Mouse (Mus musculus) natural killer cell, adult 2 months (primary cell): ENCODE data around the gene 4930453N24Rik.

ENCODE experiments used
- DNase-seq, 2 experiments: peaks; one replicate each; pipeline ENCODE4 v3.0.0; 2022; ENCODE audit warnings: low spot score in 2 of 2

Gene 4930453N24Rik

DNA sequence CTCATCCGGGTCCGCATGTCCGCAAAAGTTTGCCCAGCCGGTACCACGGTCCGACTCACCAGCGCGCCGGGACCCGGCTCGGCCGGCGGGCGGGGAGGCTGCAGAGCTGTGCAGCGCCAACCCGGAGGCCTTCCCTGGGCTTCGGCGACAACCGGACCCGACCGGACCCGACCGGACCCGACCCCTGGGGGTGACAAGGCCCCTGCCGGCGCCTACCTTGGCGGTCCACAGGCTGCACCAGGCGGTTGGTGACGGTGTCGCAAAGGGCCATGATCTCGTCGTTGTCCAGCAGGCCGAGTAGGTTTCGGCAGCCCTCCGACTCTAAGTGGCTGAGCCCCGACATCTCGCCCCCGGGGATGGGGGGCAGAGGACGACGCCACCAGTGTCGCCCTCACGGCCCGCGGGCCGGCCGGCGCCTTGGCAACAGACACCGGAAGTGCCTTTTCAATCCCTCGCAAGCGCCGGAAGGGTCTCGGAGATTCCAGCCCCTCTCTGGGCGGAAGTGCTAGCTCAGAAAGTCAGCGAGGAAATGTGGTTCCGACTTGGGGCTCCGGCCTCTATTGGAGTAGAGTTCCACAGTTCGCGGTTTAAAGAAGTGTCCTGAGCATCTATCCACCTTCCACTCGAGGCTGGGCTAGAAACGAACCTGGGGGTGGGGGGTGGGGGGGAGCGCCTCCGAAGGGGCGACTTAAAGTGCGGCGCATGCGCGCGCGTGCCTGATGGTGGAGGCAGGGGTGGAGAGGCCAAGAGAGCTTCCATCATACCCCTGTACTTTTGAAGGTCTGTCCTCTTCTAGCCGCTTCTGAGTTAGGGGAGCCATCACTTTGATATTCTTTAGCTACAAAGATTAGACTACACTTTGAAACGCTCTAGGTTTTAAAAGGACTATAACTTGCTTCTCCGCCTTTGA, at the start of gene 4930453N24Rik:
Gene 4930453N24Rik, minus strand, starts transcription at position 641 of the 910 bp plus-strand sequence.
- peak; percentile 82 to 85 for DNase-seq

DNA sequence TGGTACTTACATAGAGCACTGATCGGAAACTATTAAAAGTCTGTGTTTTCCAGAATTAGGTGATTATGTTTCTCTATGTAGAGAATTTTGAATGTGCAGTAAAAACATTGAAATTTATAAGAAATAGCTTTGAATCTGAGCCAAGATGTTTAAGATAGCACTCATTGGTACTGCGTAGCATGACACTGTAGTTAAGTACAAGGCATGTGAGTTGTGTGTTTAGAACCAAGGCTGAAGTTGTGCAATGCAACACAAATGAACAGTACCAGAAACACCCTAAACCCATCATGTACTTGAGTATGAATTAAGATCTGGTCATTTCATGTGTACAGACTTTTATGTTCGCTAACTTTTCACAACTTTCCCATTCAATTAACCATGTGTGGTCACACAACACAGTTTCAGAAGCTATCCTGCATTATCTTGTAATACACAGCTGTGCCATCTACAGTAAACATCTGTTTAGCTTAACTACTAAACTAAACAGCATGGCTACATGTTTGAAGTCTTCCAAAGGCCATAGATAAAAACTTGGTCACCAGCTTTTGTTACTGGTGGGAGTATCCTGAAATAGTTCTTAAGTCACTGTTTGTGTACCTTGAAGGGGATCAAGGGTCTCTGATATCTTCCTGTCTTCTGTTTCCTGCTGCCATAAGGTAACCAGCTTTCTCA, 46.3 kb upstream of the 4930453N24Rik start:
- DNase-seq, result no peak

GRCm38 (mm10) chr16:64803041-64803440, 32.1 kb upstream of the 4930453N24Rik start:
- no peak for DNase-seq

- DNase-seq, result no peak
Observed at GRCm38 (mm10) chr16:64801638-64802037, 30.7 kb upstream of the 4930453N24Rik start.

- peak in 1 of 2 experiments; percentile 38 for DNase-seq
Observed at GRCm38 (mm10) chr16:64800393-64800792, 29.4 kb upstream of the 4930453N24Rik start.

DNA sequence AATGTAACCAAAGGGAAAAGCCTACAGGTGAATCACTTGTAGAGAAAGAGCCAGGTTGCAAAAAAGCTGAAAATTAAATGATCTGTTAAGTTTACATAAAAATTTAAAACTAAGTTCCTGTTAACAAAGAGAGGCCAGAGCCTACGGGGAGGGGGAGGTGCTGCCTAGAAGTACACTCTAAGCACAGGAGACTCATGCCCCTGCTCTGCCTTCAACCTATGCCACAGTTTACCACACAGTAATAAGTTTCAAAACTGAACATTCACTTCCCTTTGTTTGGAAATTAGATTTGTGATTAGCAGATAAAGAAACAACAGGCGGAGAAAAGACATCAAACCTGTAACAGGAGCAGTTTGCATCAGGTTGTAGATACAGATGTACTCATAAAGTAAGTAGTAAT, 23.8 kb upstream of the 4930453N24Rik start:
- no peak for DNase-seq

GRCm38 (mm10) chr16:64789706-64790105, 18.7 kb upstream of the 4930453N24Rik start:
- no peak for DNase-seq

- DNase-seq, result no peak
Observed at GRCm38 (mm10) chr16:64775516-64775915, 4.6 kb upstream of the 4930453N24Rik start.

GRCm38 (mm10) chr16:64771431-64771818, 464 bp upstream of the 4930453N24Rik start:
- DNase-seq, result no peak

DNA sequence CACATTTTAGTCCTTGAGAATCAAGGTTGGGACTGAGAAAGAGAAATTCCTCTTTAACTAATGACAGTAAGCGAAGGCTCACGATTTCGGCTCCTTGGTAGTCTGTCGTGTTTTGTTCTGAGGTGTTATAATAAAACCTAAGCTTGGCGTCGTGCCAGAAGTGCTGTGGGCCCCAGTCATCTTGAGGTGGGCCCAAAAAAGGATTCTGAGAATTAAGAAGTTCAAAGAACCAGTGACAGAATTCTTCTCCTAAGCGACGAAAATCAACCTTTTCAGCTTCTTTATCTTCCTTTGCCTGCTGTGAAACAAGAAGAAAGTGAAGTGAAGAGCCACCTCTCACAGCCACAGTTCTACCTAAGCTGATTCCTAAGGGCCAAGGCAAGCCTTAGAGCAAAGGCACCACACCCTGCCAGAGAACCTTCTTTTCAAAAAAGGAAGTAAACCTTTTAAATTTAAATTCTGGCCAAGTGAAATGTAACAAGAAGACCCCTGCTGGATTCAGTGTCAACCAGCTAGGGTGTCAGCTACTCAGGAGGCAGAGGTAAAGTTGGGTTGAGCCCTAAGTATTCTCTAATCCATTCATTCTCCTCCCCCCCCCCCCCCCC, 4.2 kb downstream of the 4930453N24Rik start:
- peak; percentile 14 for DNase-seq

GRCm38 (mm10) chr16:64759245-64759626, 11.7 kb downstream of the 4930453N24Rik start:
- DNase-seq, result no peak

GRCm38 (mm10) chr16:64758561-64759244, 12.3 kb downstream of the 4930453N24Rik start:
- DNase-seq, result peak; percentile 60 to 74

- peak; percentile 14 to 47 for DNase-seq
Observed at GRCm38 (mm10) chr16:64757666-64758400, 13.1 kb downstream of the 4930453N24Rik start.

DNA sequence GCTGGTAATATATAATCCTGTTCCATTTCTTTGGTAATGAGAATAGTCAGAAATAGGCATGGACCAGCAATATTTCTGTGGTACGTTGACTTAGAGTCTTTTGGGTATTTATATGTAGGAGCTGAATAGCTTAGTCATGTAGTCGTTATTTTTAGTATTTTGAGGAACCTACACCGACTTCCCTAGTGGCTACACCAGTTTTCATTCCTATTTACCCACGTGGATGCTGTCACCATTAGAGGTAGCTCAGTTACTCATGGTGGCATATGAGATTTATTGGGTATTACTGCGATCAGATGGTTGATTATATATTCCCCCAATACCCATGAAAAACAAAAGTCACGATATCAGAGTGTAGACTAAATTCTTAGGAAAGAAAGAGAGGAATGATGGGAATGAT, 14.6 kb downstream of the 4930453N24Rik start:
- no peak for DNase-seq

DNA sequence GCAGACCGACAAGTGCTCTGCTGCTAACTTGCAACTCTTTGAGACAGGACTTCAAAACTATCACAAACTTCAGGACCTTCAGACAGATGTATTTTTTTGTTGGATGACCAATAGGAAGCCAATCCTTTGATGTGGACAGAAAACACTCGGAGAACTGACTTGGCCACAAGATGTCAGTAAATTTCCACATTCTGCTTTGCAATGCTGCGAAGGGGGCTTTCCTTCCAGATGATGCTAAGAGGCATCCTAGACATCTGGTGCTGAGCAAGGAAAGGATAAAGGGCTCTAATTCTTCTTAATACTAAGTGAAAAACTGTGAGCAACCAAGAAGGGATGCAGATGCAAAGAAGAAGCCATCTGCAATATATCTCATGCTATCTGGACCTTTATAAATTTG, 16.2 kb downstream of the 4930453N24Rik start:
- peak; percentile 21 to 41 for DNase-seq

GRCm38 (mm10) chr16:64753990-64754742, 16.8 kb downstream of the 4930453N24Rik start:
- no peak for DNase-seq

GRCm38 (mm10) chr16:64748237-64748636, 22.7 kb downstream of the 4930453N24Rik start:
- peak; percentile 35 to 38 for DNase-seq

DNA sequence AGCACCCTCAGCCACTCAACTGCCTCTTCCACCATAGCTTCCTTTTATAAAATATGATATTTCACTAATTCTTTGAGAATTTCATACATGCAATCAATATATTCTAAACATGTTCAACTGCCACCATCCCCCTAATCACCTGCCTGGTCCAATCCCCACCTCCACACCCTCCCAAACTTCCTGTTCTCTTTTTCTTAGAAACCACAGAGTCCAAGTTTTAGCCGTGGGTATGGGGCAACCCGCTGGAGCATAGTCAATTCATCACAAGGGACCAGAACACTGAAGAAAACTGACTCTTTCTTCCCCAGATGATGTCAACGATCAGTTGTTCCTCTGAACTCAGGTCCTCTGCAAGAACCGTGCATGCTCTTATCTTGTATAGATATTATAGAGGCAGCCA, 25.9 kb downstream of the 4930453N24Rik start:
- no peak for DNase-seq

DNA sequence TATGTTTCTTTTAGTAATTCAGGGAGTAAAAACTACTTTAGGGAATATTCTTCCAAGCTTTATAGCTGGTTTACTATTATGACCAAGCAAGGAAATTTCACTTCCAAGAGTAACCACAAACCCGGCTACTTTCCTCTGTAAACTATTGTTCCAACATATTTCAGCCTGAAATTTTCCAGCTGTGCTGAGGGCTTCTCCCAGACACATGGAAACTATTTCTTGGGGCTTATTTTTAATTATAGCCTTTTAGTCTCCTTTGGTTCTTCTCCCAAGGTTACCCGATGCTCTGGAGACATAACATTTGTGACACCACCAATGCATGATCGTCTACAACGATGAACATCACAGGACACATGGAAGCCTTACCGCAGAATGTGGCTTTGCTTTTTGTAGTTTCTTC, 33.7 kb downstream of the 4930453N24Rik start:
- no peak for DNase-seq

DNA sequence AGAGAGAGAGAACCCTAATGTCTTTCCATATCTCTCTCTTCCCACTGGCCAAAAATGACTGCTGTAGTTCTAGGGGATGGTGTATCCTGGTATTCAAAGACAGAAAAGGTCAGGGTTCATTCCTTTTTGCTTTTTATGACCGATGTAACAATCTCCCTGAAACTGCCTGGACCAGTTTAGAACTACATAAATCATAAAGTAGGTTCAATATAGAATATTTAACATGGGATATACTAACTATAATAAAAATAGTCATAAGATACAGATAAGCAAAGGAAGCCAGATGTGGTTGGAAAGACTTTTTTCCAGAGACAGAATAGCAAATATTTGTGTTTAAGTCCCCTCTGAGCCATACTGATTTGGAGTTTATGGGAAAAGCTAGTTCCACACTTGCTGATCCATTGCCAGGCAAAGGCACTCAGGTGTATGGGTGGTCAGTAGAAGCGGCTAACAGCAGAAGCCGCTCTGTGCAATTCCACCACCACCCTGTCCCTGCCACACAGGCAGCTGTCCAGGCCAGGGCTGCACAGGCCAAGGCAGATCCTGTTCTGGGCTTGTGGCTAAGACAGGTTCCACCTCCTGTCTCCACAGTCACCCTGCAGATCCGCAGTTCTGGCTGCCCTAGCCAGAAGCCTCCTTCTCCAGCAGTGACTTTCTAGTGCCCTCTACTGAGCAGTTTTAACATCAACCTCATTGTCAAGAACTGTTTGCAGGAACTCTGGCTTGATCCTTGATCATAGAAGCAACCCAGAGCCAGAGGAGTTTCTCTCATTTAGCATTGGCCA, 47.5 kb downstream of the 4930453N24Rik start:
- DNase-seq, result no peak
